Mouse (Mus musculus) C2C12 (cell line): ENCODE results near the gene Psmd7. TPM values are rescaled to one million over a fixed set of nuclear protein-coding genes. Genes with fewer than 3 reads are reported as not detected.

Experiments used
- H3K27me3 ChIP-seq: one replicate; pipeline ENCODE4 v1.6.1; 2011; ENCODE audit not compliant: control insufficient read depth, insufficient read depth, insufficient read length
- H3K36me3 ChIP-seq: one replicate; pipeline ENCODE4 v1.6.1; 2011; ENCODE audit not compliant: control insufficient read depth, insufficient read depth
- H3K4me3 ChIP-seq: one replicate; pipeline ENCODE4 v1.5.1; 2011; ENCODE audit warnings: mild to moderate bottlenecking, control low read depth; ENCODE audit not compliant: poor library complexity, insufficient read depth, severe bottlenecking
- H3K79me2 ChIP-seq: one replicate; pipeline ENCODE4 v1.6.1; 2011; ENCODE audit not compliant: control insufficient read depth, insufficient read depth
- H3K79me3 ChIP-seq: one replicate; pipeline ENCODE4 v1.6.1; 2011; ENCODE audit warnings: low read depth, control low read depth
- H3ac ChIP-seq: one replicate; pipeline ENCODE3; 2011; ENCODE audit warnings: low read depth; ENCODE audit not compliant: control insufficient read depth, insufficient read length
- CEBPB ChIP-seq: IDR thresholded peaks from one replicate; pipeline ENCODE4 v1.6.1; 2011; ENCODE audit warnings: low read depth, mild to moderate bottlenecking, control low read depth, moderate library complexity
- CTCF ChIP-seq: IDR thresholded peaks from one replicate; pipeline ENCODE4 v1.5.1; 2011; ENCODE audit not compliant: control insufficient read depth, insufficient read depth, insufficient read length
- FOSL1 ChIP-seq: IDR thresholded peaks from one replicate; pipeline ENCODE4 v1.8.0; 2011; ENCODE audit warnings: mild to moderate bottlenecking, low read length; ENCODE audit not compliant: poor library complexity, insufficient read depth, severe bottlenecking
- MAX ChIP-seq: IDR thresholded peaks from one replicate; pipeline ENCODE4 v1.6.1; 2011; ENCODE audit warnings: mild to moderate bottlenecking, control low read depth
- MYOD1 ChIP-seq: IDR thresholded peaks from one replicate; pipeline ENCODE4 v1.6.1; 2011; ENCODE audit warnings: low read depth; ENCODE audit not compliant: control insufficient read depth, insufficient read length
- MYOG ChIP-seq: IDR thresholded peaks from one replicate; pipeline ENCODE4 v1.6.1; 2011; ENCODE audit not compliant: control insufficient read depth, insufficient read length; ENCODE audit errors: extremely low read depth
- USF1 ChIP-seq: IDR thresholded peaks from one replicate; pipeline ENCODE4 v1.6.1; 2011; ENCODE audit warnings: low read depth, mild to moderate bottlenecking, control low read depth, moderate library complexity
- polyA plus RNA-seq: library from polyadenylated mRNA; unstranded; fragments of >200 nt; fragmentation: generic; extraction: Trizol; gene quantifications from one replicate; pipeline ENCODE4 v1.2.1, GENCODE M21; 2012; ENCODE audit warnings: missing spikeins

The Psmd7 gene
- polyA plus RNA-seq, 1 experiment: 226 TPM

GRCm38 (mm10) chr8:107556511-107556936 is 31.7 kb downstream of the Psmd7 start:
- H3K27me3 ChIP-seq: no peaks in the 10 kb centered on the region
- H3K79me3 ChIP-seq: peaks cover 1% of the 10 kb centered on the region
- no peak for TF ChIP-seq MAX
- peaks cover 10% of the 10 kb centered on the region for H3K79me2 ChIP-seq
- H3ac ChIP-seq: no peak overlapping the region
- no peak overlapping the region for H3K4me3 ChIP-seq
- peaks cover 71% of the 10 kb centered on the region for H3K36me3 ChIP-seq

- H3K36me3 ChIP-seq: peaks cover 84% of the 10 kb centered on the region
- H3ac ChIP-seq: no peak overlapping the region
- H3K79me3 ChIP-seq: peaks cover 1% of the 10 kb centered on the region
- TF ChIP-seq MYOD1: no peak
- TF ChIP-seq CEBPB: no peak
- TF ChIP-seq MYOG: no peak
- no peak for TF ChIP-seq USF1
- TF ChIP-seq MAX: no peak
- no peak for TF ChIP-seq FOSL1
- TF ChIP-seq CTCF: no peak
- H3K79me2 ChIP-seq: peaks cover 23% of the 10 kb centered on the region
- no peak overlapping the region for H3K4me3 ChIP-seq
- no peaks in the 10 kb centered on the region for H3K27me3 ChIP-seq
Measured at GRCm38 (mm10) chr8:107555231-107555630, 33.0 kb downstream of the Psmd7 start.

- no peaks in the 10 kb centered on the region for H3K27me3 ChIP-seq
- peaks cover 53% of the 10 kb centered on the region for H3K79me2 ChIP-seq
- peaks cover 23% of the 10 kb centered on the region for H3K79me3 ChIP-seq
- H3K36me3 ChIP-seq: peaks cover 98% of the 10 kb centered on the region
- TF ChIP-seq FOSL1: no peak
- no peak for TF ChIP-seq MYOD1
- TF ChIP-seq CEBPB: no peak
- no peak for TF ChIP-seq MAX
- no peak for TF ChIP-seq MYOG
- TF ChIP-seq CTCF: no peak
- no peak for TF ChIP-seq USF1
- no peak overlapping the region for H3ac ChIP-seq
- H3K4me3 ChIP-seq: no peak overlapping the region
Measured at GRCm38 (mm10) chr8:107552234-107552633, 36.0 kb downstream of the Psmd7 start.

- no peak for TF ChIP-seq FOSL1
- no peak for TF ChIP-seq MYOG
- peak overlapping the region; percentile 20 for H3ac ChIP-seq
- H3K36me3 ChIP-seq: peaks cover 61% of the 10 kb centered on the region
Measured at GRCm38 (mm10) chr8:107546817-107547216, 41.4 kb downstream of the Psmd7 start.

GRCm38 (mm10) chr8:107546154-107546553 is 42.1 kb downstream of the Psmd7 start:
- peaks cover 57% of the 10 kb centered on the region for H3K36me3 ChIP-seq
- H3K27me3 ChIP-seq: no peaks in the 10 kb centered on the region
- TF ChIP-seq FOSL1 (no peak), CTCF (no peak), MYOD1 (no peak), USF1 (no peak), MYOG (no peak), MAX (no peak), CEBPB (no peak)
- H3K4me3 ChIP-seq: peak overlapping the region; percentile 50
- peaks cover 41% of the 10 kb centered on the region for H3K79me3 ChIP-seq
- H3ac ChIP-seq: peak overlapping the region; percentile 50
- peaks cover 63% of the 10 kb centered on the region for H3K79me2 ChIP-seq

More at GRCm38 (mm10) chr8:107546817-107547216, 41.4 kb downstream of the Psmd7 start:
- H3K79me2 ChIP-seq: peaks cover 70% of the 10 kb centered on the region
- peaks cover 41% of the 10 kb centered on the region for H3K79me3 ChIP-seq
- no peaks in the 10 kb centered on the region for H3K27me3 ChIP-seq
- H3K4me3 ChIP-seq: peak overlapping the region; percentile 50

- no peaks in the 10 kb centered on the region for H3K27me3 ChIP-seq
- TF ChIP-seq FOSL1: no peak
- no peak for TF ChIP-seq MYOG
- TF ChIP-seq USF1: no peak
- TF ChIP-seq CEBPB: no peak
- TF ChIP-seq MAX: no peak
- no peak for TF ChIP-seq CTCF
- TF ChIP-seq MYOD1: no peak
- peak overlapping the region; percentile 50 for H3K4me3 ChIP-seq
- H3K36me3 ChIP-seq: peaks cover 57% of the 10 kb centered on the region
- peaks cover 41% of the 10 kb centered on the region for H3K79me3 ChIP-seq
- peaks cover 58% of the 10 kb centered on the region for H3K79me2 ChIP-seq
- H3ac ChIP-seq: peak overlapping the region; percentile 66
Measured at GRCm38 (mm10) chr8:107545621-107546152, 42.6 kb downstream of the Psmd7 start.
